Mouse (Mus musculus): Measurements from ENCODE around the gene Sele.
A peak's percentile ranks its signal among the peaks of the same experiment; 100 is the strongest.
"Not testable (repeated sequence)": the region's sequence is repeated elsewhere in the genome, so short reads cannot be mapped to it uniquely, and the experiment has no call there.

The Sele gene

DNA sequence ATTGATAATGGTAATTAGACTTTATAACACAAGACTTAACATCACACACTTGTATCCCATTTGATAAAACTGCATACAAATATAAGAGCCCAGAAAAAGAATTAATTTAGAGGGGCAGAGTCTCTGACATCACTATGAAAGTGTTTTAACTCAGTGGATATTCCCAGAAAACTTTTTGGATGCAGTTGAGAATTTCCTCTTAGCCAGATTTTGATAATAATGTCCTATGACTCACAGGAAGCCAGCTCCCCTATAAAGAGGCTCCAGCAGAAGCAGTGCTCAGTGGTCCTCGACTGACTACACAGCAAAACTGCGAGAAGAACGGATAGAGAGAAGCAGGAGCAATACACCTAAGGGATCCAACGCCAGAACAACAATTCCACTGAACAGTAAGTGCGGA, at the start of gene Sele:
Gene Sele (plus strand): TSS at position 301 of the 400 bp plus-strand sequence.
- DNase-seq, result no peak

DNA sequence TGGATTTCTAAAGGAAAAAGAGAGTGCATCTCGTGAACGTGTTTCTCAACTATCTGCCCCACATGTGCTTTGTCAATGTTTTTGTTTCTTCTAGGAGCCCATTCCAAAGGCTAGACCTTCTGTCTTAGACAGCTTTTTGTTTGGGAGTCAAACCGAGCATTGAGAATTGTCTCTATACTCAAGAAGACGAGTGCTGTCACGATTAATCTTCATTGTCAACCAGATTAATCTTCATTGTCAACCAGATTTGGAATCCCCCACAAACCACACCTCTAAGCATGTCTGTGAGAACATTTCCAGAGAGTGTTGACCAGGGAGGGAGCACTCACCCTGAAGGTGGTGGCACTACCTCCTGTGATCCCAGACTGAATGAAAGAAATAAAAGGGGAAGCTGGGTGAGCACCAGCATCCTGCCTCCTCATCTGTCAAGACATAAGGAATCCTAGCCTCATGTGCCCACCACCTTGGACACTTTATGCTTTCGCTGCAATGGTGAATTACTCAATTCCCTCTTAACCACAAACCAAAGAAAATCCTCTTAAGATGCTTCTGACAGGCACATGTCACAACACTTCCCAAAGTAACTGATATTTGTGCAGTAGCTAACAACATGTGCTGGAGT, 46.1 kb upstream of the Sele start:
- DNase-seq, result no peak

DNA sequence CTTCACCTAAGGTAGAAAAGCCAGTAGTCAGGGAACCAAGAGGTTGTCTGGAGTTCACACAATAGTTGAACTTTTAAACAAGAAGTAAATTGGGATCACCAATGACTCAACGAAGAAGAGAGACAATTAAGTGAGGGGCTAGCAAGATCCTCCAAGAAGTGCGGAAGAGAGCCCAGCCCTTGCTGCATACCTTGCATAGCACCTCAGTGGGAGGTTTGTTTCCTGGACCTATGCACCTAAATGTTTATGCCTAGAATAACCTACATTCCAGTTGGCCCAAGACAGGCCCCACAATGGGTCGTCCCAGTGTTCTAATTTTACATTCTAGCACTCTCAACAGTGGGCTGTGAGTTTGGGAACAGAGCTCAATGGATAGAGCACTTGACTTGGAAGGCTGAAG, 43.7 kb upstream of the Sele start:
- no peak for DNase-seq

DNA sequence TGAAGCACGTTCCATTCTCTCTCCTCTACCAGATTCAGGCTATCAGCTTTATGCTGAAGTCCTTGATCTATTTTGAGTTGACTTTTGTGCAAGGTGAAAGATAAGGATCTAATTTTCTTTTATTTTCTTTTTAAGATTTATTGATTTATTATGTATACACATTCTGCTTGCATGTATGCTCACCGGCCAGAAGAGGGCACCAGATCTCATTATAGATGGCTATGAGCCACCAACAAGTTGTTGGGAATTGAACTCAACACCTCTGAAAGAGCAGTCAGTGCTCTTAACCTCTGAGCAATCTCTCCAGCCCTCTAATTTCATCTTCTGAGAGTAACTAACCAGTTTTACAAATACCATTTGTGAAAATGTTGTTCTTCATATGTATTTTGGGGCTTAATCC, 38.8 kb upstream of the Sele start:
- DNase-seq, result peak; percentile 59

DNA sequence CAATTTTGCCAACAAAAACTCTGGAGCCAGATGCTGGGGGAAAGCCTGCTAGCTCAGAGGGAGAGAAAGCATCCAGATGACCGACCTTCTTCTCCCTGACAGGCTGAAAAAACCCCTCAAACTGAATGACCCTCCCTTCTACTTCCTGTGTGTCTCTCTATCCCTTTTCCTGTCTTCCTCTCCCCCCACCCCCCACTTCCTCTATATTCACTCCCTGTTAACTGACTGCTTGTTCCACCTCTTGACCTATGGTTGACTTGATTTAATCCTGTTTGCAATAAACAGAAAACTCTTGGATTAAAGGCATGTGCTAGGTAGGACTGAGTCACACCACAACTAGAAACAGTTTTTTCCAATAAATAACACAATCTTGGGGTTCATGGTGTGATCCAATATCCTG, 33.4 kb upstream of the Sele start:
- DNase-seq, result no peak

DNA sequence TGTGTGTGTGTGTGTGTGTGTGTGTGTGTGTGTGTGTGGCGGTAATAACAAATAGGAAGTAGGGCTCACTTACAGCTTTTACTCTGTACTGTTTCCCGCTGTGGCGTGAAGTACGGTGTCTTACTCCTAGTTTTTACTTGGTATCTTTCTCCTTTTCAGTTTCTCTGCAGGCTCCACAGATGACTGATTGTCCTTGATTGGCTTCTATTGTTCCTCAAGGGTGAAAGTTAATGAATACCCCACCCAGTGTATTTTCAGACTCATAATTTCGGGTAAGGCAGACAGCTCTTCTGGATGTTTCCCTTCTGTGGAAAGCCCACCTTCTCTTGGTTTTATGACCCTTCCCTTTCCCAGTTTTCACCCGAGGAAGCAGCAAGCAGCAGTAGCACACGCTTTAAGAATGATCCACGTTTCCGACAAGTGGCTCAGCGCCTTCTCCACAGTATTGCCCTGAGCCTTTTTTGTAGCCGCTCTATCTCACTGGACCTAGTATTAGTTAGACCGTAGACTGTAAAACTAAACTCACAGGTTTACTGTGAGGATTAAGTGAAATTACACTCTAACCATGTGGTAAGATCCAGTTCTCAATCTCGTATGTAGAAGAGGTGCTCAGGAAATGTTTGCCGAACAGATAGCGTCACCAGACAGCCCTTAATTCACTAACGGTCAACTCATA, 29.7 kb upstream of the Sele start:
- no peak for DNase-seq

DNA sequence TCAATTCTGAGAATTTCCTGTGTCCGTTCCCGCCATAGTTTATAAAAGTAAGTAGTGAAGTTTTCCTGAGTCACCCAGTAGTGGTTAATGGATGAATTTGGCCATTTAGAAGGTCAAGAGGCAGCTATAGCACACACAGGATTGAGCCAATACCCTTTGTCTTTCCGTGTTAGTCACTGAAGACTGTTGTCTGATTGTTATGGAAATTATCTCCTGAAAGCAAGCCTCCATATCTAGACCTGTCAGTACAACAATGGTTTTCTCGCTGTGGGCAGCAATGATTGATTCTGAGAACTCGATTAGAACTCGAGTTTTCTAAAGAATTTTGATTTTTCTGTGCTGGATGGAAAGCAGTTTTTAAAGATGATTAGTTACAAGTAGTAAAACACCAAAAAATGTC, 28.2 kb upstream of the Sele start:
- peak; percentile 5 for DNase-seq

DNA sequence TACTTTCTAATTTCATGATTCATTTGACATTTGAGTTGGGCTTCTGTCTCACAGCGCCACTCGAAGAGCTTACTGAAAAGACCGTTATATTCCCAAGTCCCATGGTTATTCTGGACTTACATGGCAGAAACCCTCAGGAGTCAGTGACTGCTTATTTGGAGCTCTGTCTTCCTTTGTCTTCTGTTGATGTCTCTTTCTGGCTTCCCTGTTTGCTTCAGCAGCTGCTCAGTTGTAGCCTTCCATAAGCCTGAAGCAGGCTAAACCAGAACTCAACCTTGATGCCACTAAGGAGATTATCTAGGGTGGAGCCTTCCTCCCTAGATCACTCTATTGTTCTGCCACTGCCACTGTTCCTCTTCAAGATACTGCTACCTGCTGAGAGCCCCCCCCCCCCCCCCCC, 27.3 kb upstream of the Sele start:
- not testable (repeated sequence) for DNase-seq

DNA sequence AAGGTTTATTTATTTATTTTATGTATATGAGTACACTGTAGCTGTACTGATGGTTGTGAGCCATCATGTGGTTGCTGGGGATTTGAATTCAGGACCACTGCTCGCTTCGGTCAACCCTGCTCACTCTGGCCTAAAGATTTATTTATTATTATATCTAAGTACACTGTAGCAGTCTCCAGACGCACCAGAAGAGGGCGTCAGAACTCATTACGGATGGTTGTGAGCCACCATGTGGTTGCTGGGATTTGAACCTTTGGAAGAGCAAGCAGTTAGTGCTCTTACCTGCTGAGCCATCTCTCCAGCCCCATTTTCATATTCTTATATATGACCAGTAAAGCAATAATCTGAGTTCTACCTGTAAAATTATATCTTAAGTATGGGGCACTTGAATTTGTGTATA, 25.9 kb upstream of the Sele start:
- DNase-seq, result not testable (repeated sequence)

DNA sequence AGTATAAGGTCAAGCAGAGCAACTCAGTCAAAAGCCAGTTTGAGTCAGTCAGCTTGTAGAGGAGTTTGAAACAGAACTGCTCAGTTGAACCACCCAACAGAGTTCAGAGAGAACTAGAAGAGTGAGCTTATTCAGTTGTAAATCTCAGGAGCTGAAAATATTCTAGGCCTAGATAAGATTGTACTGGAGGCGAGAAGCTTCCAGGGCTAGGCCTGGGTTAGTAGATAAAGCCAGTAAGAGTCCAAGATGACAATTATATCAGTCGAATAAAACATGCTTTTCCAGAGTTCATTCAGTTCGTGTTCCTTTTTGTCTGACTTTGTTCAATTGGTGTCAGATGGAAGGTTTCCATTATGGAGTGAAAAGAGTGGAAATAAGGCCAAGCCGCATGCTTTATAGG, 22.3 kb upstream of the Sele start:
- DNase-seq, result no peak

DNA sequence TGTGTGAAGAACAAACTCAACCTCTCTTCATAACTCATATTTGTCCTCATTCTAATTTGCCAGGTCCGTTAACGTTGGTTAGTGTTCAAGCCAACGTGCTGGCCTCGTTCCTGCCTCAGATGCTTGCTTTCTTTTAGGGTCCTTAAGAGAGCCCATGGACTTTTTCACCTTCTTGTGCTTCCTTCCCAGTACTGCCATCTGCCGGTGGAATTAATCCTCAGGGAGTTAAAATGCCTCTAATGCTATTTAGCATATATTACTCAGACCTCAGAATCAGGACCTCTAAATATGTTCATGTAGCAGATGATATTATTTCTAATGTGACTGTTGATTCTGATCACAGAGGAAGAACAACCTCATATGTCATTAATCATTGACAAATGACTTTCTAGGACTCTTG, 20.6 kb upstream of the Sele start:
- DNase-seq, result no peak

DNA sequence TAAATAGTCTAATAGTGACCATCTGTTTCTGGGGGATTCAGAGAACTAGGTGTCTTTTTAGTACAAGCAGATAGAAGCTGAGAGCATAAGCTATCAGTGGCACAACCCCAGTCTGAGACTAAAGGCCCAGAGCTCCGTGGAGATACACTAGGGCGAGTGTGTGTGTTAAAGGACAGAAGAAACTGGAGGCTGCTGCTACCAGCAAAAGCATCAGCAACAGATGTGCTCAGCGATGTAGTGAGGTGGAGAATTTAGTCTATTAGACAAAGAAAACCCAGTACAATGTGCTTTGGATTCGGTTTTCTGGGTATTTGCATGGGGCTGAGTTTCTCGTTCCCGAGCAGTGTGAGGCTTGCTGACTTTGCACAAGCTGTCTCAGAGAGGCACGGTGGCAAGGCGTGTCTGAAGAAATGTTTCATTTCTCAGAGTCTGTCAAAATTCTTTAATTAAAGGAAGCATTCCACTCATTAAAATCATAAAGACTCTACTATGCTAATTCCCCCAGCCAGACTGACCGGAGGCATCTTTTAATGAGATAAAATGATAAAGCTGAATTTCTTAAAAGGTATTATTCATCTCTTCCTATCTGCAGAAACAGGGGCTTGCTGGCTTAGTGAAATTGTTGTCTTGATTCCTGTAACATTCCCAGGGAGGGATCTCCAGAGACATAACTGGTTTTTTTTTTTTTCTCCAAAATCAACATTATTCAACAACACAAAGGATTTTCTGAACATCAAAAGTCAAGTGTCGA, 7.5 kb upstream of the Sele start:
- no peak for DNase-seq

DNA sequence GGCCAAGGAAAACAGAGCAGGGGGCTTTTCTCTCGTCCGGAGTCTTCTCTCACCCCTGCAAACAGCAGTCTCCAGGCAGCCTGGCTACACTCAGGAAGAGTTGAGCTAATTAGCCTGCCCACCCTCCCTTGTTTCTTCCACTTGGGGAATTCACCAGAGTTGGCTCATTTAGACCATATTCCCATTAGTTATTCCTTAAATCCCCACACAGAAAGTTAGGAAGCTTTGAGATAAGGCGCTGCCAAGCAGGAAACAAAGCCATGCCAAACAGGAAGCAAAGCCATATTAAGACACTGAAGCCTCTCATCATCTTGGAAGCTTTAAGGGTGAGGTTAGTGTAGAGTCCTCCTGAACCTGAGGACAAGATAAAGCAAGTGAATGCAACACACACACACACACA, 4.5 kb upstream of the Sele start:
- no peak for DNase-seq

DNA sequence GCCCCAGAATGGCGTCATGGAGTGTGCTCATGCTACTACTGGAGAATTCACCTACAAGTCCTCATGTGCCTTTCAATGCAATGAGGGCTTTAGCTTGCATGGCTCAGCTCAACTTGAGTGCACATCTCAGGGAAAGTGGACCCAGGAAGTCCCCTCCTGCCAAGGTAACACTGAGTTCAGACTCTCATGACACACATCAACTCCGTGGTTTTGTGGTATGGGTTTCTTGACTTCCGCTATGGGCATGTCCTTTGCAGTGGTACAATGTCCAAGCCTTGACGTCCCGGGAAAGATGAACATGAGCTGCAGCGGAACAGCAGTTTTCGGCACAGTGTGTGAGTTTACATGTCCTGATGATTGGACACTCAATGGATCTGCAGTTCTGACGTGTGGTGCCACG, 5.5 kb downstream of the Sele start:
- no peak for DNase-seq

DNA sequence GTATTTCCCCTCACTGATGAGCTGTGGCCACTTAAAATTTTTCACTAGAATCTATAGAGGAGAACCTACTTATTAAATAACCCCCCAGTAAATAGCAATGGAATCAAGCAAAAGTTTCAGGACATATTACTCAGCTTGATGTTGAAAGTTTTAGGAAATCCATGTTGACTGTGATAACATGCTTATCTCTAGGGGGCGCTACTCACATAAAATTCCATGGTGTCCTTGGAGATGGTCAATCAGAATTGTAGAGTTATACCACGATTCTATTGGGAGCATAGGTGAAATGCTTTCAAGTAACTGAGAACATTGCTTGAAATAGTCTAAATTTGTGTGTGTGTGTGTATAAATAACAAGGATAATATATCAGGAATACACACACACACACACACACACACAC, 6.8 kb downstream of the Sele start:
- DNase-seq, result no peak

DNA sequence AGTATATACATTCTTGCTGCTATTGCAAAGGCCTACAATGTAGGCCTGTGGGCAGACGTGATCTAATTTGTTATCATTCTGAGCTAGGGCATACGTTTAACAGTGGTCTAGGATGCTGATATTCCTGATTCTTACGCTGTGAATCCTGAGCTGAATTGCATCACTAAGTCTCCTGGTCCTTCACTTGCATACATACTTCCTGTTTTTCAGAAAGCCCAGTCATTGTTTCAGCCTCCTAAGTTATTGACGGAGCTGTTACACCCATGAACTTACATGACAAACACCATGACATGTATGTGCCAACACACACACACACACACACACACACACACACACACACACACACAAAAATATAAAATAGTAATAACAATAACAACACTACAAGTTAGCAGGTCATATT, 12.0 kb downstream of the Sele start:
- no peak for DNase-seq

DNA sequence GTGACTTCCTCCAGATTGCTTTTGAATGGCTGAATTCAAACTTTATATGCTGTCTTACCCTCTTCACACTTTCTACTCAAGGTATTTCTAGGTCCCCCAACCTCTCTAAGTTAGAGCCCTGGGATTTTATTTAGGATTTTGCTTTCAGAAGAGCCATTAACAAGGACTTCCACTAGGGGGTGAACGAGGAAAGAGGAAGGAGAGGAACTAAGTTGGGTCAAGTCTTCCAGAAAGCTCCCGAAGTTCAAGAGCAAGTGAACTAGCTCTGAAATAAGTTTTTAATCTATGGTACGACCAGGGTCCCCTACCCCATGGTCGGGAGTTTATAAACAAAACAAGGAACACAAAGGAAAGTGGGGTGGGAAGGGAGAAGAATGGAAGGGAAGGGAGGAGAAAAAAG, 13.2 kb downstream of the Sele start:
- peak; percentile 18 for DNase-seq

DNA sequence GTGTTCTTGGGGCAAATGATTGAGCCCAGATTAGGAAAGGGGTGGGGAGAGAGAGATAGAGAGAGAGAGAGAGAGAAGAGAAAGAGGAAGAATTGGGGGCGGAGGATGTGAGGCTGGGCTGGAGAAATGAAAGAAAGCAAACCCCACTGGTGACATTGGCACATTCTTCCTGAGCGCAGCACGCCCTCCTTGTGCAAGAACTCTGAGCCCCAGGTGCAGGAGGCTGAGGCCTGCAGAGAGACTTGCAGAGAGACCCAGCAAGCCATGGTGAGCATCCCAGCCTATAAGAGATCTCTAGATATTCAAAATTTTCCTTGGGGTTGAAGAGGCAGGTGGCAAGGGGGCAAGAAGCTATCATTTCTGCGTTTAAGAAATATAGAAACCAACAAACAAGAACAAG, 13.9 kb downstream of the Sele start, which contains the start of gene Sell:
Gene Sell (plus strand): TSS at position 58 of the 400 bp plus-strand sequence.
- DNase-seq, result no peak

DNA sequence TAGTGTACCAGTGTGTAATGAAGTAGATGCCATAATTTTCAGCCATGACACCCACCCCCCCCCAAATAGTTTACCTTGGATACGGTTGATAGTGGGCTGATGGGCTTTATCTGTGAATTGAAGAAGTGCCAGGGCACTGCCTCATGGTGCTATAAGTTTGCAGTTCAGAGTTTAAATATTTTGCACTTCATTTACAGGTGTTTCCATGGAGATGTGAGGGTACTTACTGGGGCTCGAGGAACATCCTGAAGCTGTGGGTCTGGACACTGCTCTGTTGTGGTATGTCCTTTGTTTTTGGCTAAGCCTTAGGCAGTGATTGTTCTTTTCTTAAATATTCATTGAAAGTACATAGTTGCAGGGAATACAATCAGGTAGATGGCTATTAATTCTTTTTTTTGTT, 14.8 kb downstream of the Sele start:
- no peak for DNase-seq

DNA sequence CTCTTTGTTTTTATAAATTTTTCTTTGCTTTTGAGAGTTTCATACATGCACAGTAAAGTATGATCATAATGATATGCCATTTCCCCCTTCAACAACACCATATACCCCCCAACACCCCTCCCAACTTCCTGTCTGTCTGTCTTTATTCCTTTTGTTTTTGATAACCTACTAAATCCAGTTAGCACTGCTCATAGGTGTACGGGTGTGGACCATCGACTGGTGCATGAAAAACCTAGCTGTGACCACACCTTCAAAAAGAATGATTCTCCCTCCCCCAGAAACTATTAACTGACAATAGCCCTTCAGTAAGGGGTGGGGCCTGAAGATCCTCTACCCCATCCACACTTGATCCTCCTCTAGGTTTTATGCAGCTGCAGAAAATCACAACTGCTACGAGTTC, 15.7 kb downstream of the Sele start:
- no peak for DNase-seq

DNA sequence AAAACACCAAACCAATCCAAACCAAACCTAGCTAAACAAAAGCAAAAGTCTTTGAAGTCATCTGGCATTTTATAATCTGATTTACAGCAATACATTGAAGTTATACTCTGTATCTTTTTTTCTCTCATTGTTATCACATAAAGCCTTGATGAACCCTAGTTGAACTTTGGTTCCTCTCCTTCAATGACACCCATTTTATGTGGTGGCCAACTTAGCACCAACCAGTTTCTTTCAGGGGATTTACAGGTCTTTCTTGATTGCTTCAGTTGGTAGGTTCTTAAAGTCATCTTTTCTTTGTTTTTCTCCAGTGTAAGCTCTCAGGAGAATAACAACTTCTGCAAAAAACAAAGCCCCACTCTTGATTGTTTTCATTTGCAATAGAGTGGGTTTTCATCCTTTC, 21.2 kb downstream of the Sele start:
- DNase-seq, result no peak

DNA sequence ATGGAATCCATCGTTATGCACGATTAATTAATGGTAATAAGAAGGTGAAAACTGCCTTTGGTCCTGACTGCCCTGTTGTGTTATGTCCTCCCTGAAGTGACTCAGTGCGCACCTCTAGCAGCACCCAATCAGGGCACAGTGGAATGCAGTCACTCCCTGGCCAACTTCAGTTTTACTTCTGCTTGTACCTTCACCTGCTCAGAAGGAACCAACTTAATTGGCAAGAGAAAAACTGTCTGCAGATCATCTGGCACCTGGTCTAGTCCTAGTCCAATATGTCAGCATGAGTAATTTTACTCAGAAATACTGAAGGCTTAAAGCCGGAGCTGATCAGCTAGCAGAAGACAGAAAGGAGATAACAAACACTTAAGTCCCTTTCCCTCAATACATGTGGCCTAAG, 22.4 kb downstream of the Sele start:
- DNase-seq, result no peak

DNA sequence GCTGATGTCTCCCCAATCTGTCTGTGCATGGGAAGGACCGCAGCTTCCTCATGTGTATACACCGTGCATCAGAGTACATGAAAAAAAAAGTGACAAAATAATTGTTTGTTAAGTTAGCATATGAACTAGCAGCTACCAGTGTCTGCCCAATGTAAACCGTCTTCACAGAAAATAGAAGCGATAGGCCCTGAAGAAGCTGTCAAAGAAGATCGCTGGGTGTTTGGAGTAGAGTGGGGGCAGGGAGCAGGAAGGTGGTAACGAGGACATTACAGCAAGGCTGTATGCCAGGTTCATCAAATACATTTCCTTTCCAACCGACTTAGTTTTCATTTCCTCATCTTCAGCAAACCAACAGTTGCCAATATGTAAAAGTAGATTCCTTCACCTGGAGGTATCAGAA, 23.1 kb downstream of the Sele start:
- DNase-seq, result no peak

DNA sequence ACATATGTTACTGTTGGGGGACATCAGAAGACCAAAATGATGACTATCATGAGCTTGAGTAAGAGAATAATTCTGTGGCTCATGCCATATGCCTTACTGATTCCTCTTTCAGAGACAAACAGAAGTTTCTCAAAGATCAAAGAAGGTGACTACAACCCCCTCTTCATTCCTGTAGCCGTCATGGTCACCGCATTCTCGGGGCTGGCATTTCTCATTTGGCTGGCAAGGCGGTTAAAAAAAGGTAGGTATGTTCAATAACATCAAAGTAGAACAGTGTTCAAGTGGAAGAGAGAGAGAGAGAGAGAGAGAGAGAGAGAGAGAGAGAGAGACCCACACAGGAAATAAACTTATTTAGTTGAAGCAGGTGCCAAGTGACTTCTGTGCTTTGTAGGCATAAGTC, 24.0 kb downstream of the Sele start:
- no peak for DNase-seq
